Mouse (Mus musculus) testis, adult 2 months (tissue): ENCODE results near the gene Zp1.

Experiments
- CTCF ChIP-seq: fragments of 200-500 bp; IDR thresholded peaks from 2 replicates; pipeline ENCODE4 v1.5.1; 2012; ENCODE audit warnings: low read depth, mild to moderate bottlenecking, inconsistent platforms, low read length, moderate library complexity; ENCODE audit not compliant: control insufficient read depth, insufficient read depth, insufficient replicate concordance
- POLR2A ChIP-seq: fragments of 200-500 bp; IDR thresholded peaks from 2 replicates; pipeline ENCODE4 v1.6.1; 2012; ENCODE audit warnings: low read depth, mild to moderate bottlenecking, inconsistent platforms, low read length, moderate library complexity; ENCODE audit not compliant: control insufficient read depth

- TF ChIP-seq CTCF (no peak), POLR2A (no peak)
Measured at GRCm38 (mm10) chr19:10895708-10896107, 24.7 kb downstream of the Zp1 start.
